Mouse (Mus musculus) MEL (cell line): ENCODE data around the gene Tmem108.

Experiments
- BHLHE40 ChIP-seq: IDR thresholded peaks from 2 replicates; pipeline ENCODE4 v1.6.1; 2012; ENCODE audit warnings: low read depth, mild to moderate bottlenecking, inconsistent platforms, low read length, improper control_type of control experiment, borderline replicate concordance
- CHD2 ChIP-seq: IDR thresholded peaks from 2 replicates; pipeline ENCODE4 v1.6.1; 2011; ENCODE audit warnings: low read length, improper control_type of control experiment
- CTCF ChIP-seq, 3 experiments: IDR thresholded peaks in 2 of 3; conservative IDR thresholded peaks in 1 of 3; 2 replicates each; pipeline ENCODE4 v1.5.1; 2011 to 2012; ENCODE audit warnings: low read length in 3 of 3, low read depth in 2 of 3, mild to moderate bottlenecking in 2 of 3, improper control_type of control experiment in 1 of 3, inconsistent platforms in 1 of 3, mixed read lengths in 1 of 3, moderate library complexity in 1 of 3; ENCODE audit not compliant: control insufficient read depth in 1 of 3, insufficient read depth in 1 of 3, poor library complexity in 1 of 3, severe bottlenecking in 1 of 3
- MAX ChIP-seq: IDR thresholded peaks from 2 replicates; pipeline ENCODE4 v1.6.1; 2011; ENCODE audit warnings: low read length, improper control_type of control experiment
- MAZ ChIP-seq: IDR thresholded peaks from 2 replicates; pipeline ENCODE4 v1.6.1; 2012; ENCODE audit warnings: low read depth, mild to moderate bottlenecking, inconsistent platforms, low read length, improper control_type of control experiment
- NRF1 ChIP-seq: IDR thresholded peaks from 2 replicates; pipeline ENCODE4 v1.6.1; 2014; ENCODE audit warnings: low read depth, mild to moderate bottlenecking, inconsistent platforms, low read length, improper control_type of control experiment, moderate library complexity; ENCODE audit not compliant: poor library complexity, insufficient read depth, severe bottlenecking
- SMC3 ChIP-seq: IDR thresholded peaks from 2 replicates; pipeline ENCODE4 v1.6.1; 2011; ENCODE audit warnings: low read depth, low read length, improper control_type of control experiment
- TCF12 ChIP-seq: IDR thresholded peaks from 2 replicates; pipeline ENCODE4 v1.6.1; 2014; ENCODE audit warnings: low read depth, mild to moderate bottlenecking, inconsistent platforms, low read length, improper control_type of control experiment, moderate library complexity
- ZKSCAN1 ChIP-seq: IDR thresholded peaks from 2 replicates; pipeline ENCODE4 v1.6.1; 2012; ENCODE audit warnings: low read depth, mild to moderate bottlenecking, inconsistent platforms, low read length, improper control_type of control experiment, moderate library complexity
- ZMIZ1 ChIP-seq: IDR thresholded peaks from 2 replicates; pipeline ENCODE4 v1.6.1; 2012; ENCODE audit warnings: low read depth, mild to moderate bottlenecking, inconsistent platforms, low read length, improper control_type of control experiment, moderate library complexity

GRCm38 (mm10) chr9:103590801-103591200, 170.8 kb downstream of the Tmem108 start:
- TF ChIP-seq MAZ = no peak
- no peak for TF ChIP-seq MAX
- no peak for TF ChIP-seq CTCF (IDR thresholded peaks at IDR 0.05 in 2 of 3, conservative IDR thresholded peaks at IDR 0.05 in 1 of 3; ENCODE audit: control insufficient read depth in 1 of 3, insufficient read depth in 1 of 3, low read depth in 2 of 3, low read length in 3 of 3, poor library complexity in 1 of 3, severe bottlenecking in 1 of 3)
- no peak for TF ChIP-seq BHLHE40
- TF ChIP-seq CHD2 = no peak
- TF ChIP-seq ZKSCAN1 = no peak
- TF ChIP-seq ZMIZ1 = no peak
- no peak for TF ChIP-seq TCF12
- no peak for TF ChIP-seq NRF1
- TF ChIP-seq SMC3 = no peak
